Mouse (Mus musculus): ENCODE data around the gene 1700003E16Rik. TPM values are rescaled to one million over a fixed set of nuclear protein-coding genes. Genes with fewer than 3 reads are reported as not detected.

The 1700003E16Rik gene
- polyA plus RNA-seq, 1 experiment = not detected

DNA sequence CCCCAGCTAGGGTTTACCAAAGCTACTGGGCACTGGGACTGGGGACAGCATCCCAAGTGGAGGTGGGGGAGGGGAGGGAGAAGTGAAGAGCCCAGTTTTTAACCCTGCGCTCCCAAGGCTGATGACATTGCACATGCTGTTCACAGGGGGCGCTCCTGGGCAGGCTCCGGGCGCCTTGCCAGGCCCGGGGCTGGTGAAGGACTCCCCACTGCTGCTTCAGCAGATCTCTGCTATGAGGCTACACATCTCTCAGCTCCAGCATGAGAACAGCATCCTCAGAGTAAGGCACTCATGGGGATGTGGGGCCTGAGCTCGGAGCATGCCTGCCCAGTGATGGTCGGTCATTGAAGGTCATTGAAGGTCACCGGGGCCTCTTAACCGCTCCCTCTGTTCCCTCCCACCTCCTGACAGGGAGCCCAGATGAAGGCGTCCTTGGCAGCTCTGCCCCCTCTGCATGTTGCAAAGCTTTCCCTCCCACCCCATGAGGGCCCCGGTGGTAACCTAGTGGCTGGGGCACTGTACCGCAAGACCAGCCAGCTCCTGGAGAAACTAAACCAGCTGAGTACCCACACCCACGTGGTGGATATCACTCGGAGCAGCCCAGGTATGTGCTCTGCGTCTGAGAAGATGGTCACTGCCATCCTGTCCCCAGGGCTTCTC, 41.3 kb downstream of the 1700003E16Rik start:
- TF ChIP-seq POLR2A (IDR thresholded peaks at IDR 0.05; ENCODE audit: borderline replicate concordance, low read depth, low read length) (no peak), CTCF (IDR thresholded peaks at IDR 0.05; ENCODE audit: low read depth, low read length) (no peak)
- no peaks in the 10 kb centered on the region for H3K4me1 ChIP-seq (ENCODE audit: control insufficient read depth, insufficient read depth, low read length)
- no peak overlapping the region for H3K4me3 ChIP-seq (ENCODE audit: insufficient read depth, low read length)

DNA sequence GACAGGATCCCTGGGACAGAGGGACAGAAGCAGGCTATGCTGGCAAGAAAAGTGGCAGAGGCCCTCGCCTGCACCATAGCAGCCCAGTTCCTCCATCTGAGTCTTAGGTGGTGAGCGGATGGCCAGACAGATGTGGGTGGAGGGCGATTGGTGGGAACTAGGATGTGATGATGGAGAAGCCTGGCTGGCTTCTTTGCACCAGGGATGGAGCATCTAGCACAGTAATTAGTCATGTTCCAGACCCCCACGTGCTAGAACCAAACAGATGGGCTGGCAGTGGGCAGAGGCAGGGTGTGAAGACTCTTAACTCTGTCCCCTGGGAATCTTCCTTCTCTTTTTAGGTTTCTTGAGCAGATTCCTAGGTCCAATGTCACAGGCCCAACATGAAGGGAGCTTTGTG, 47.1 kb downstream of the 1700003E16Rik start:
- TF ChIP-seq POLR2A (IDR thresholded peaks at IDR 0.05; ENCODE audit: borderline replicate concordance, low read depth, low read length) = no peak
- no peak for TF ChIP-seq CTCF (IDR thresholded peaks at IDR 0.05; ENCODE audit: low read depth, low read length)
- H3K4me1 ChIP-seq (ENCODE audit: control insufficient read depth, insufficient read depth, low read length) = no peaks in the 10 kb centered on the region
- no peak overlapping the region for H3K4me3 ChIP-seq (ENCODE audit: insufficient read depth, low read length)
- H3K27ac ChIP-seq (ENCODE audit: insufficient read depth, low read depth, low read length) = no peak overlapping the region

More for the DNA sequence above, 41.3 kb downstream of the 1700003E16Rik start:
- H3K27ac ChIP-seq (ENCODE audit: insufficient read depth, low read depth, low read length) = no peak overlapping the region

DNA sequence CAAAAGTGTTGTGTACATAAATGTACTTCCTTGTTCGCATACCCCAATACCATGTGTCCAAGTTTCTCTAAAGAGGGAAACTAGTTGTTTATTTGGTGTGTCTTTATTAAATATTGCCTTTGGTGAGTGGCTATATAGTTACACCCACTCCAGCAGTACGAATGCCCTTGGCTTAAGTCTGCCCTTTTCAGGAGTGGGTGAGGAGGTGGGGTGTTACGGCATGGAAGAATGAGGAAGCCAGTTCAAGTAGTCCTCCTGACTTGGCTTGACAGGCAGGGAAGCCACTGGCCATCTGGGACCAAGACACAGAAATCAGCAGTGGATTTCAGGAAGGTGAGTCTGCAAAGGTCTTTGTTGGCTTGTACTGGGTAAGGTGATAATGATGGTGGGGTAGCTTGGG, 49.6 kb downstream of the 1700003E16Rik start:
- Histone ChIP-seq H3K4me1 (ENCODE audit: control insufficient read depth, insufficient read depth, low read length) (no peaks in the 10 kb centered on the region), H3K4me3 (ENCODE audit: insufficient read depth, low read length) (no peak overlapping the region), H3K27ac (ENCODE audit: insufficient read depth, low read depth, low read length) (no peak overlapping the region)
- TF ChIP-seq POLR2A (IDR thresholded peaks at IDR 0.05; ENCODE audit: borderline replicate concordance, low read depth, low read length) (no peak), CTCF (IDR thresholded peaks at IDR 0.05; ENCODE audit: low read depth, low read length) (no peak)

DNA sequence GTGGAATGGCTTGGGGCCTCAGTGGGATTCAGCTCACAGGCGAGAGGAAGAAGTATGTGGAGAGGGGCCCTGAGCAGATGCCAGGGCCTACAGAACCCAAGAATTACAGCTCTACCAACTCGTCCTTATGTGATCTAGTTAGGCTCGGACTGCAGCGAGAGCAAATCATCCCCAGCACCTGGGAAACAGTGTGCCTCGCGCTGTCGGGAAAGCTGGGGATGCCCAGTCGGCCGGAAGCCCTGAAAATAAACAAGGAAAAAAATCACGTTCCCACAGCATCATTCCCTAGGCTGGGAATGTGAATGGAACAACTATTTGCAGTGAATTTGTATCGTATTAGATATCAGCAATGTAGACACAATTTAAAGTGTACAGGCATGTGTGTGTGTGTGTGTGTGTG, 50.1 kb downstream of the 1700003E16Rik start:
- no peak overlapping the region for H3K4me3 ChIP-seq (ENCODE audit: insufficient read depth, low read length)
- H3K27ac ChIP-seq (ENCODE audit: insufficient read depth, low read depth, low read length) = no peak overlapping the region
- TF ChIP-seq POLR2A (IDR thresholded peaks at IDR 0.05; ENCODE audit: borderline replicate concordance, low read depth, low read length) (no peak), CTCF (IDR thresholded peaks at IDR 0.05; ENCODE audit: low read depth, low read length) (no peak)
- no peaks in the 10 kb centered on the region for H3K4me1 ChIP-seq (ENCODE audit: control insufficient read depth, insufficient read depth, low read length)

DNA sequence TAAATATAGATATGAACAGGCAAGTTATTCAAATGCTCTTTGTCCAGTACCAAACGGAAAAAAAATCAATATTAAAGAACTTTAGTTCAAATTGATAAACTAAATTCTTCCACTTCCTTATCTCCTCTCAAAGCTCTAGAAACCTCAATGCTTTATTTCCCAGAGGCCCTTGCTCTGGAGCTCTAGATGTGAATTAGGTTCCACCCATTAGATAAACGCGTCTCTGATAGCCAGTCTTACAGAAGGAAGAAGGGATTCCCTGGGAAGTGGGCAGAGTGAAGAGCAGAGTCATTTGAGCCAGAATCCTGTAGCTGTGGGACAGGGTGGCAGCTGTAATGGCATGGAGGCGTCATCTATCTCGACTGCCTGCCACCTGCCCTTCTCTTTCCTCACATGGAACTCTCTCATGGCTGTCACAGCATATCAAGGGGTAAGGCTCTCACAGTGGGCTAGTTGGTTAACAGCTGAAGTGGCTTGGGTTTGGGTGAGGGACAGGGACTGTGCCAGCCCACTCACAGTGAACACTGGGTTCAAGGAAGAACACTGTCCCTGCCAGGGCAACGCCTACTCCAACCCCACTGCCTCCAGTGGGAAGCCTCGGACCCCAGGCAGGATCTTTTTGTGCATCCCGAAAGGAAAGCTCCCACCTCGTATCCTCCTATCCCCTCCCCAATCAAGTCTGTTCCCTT, 51.3 kb downstream of the 1700003E16Rik start:
- H3K27ac ChIP-seq (ENCODE audit: insufficient read depth, low read depth, low read length) = no peak overlapping the region
- no peak overlapping the region for H3K4me3 ChIP-seq (ENCODE audit: insufficient read depth, low read length)
- TF ChIP-seq POLR2A (IDR thresholded peaks at IDR 0.05; ENCODE audit: borderline replicate concordance, low read depth, low read length) (no peak), CTCF (IDR thresholded peaks at IDR 0.05; ENCODE audit: low read depth, low read length) (no peak)
- no peaks in the 10 kb centered on the region for H3K4me1 ChIP-seq (ENCODE audit: control insufficient read depth, insufficient read depth, low read length)

DNA sequence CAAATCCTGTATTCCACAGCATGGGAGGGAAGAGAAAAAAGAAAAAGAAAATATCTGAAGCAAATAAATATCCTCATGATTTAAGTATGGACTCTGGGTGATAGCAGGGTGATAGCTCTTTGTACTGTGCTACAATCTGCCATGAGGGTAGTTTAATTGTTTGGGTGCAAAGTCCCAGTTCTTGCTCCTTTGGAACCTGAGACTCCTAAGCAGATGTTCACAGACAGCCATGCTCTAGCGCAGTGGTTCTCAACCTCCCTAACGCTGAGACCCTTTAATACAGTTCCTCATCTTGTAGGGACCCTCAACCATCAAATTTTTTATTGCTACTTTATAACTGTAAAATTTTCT, 51.8 kb downstream of the 1700003E16Rik start:
- H3K27ac ChIP-seq (ENCODE audit: insufficient read depth, low read depth, low read length) = no peak overlapping the region
- no peak overlapping the region for H3K4me3 ChIP-seq (ENCODE audit: insufficient read depth, low read length)
- no peaks in the 10 kb centered on the region for H3K4me1 ChIP-seq (ENCODE audit: control insufficient read depth, insufficient read depth, low read length)
- TF ChIP-seq CTCF (IDR thresholded peaks at IDR 0.05; ENCODE audit: low read depth, low read length) (no peak), POLR2A (IDR thresholded peaks at IDR 0.05; ENCODE audit: borderline replicate concordance, low read depth, low read length) (no peak)

DNA sequence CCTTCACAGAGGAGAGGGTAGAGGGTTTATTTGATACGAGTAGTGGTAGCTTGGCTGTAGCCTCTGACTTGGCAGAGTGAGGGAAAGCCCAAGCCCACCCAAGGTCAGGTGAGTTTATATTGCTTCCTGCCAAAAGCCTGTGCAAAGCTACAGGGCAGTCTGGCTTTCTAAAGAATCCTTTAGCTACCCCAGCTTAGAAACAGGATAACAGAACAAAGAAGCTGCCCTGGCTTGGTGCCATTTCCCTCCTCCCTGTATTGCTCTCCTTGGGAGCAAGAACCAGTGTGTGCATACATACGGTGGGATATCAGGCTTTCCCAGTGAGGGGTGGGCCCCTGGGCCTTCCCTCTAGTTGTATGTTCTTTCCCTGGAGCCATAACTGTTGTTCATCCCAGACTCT, 54.3 kb downstream of the 1700003E16Rik start:
- TF ChIP-seq CTCF (IDR thresholded peaks at IDR 0.05; ENCODE audit: low read depth, low read length) (no peak), POLR2A (IDR thresholded peaks at IDR 0.05; ENCODE audit: borderline replicate concordance, low read depth, low read length) (no peak)
- Histone ChIP-seq H3K27ac (ENCODE audit: insufficient read depth, low read depth, low read length) (no peak overlapping the region), H3K4me3 (ENCODE audit: insufficient read depth, low read length) (no peak overlapping the region), H3K4me1 (ENCODE audit: control insufficient read depth, insufficient read depth, low read length) (no peaks in the 10 kb centered on the region)

DNA sequence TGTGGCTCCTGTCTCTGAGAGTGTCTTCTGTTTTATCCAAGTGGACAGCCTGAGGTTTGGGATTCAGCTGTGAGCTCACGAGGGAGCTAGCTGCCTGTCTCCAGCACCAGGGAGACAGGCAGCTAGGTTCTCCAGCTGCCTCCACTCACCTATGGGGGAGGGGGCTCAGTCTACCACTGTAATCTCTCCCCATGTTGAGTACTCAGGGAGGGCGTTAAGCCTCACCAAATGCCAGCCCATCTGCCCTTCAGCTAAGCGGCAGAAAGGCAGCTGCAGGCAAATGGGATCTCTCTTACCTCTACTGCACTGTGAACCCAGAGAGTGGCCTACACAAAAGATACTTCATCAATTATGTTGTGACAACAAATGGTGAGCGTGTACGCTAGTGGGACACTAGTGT, 55.3 kb downstream of the 1700003E16Rik start:
- H3K4me3 ChIP-seq (ENCODE audit: insufficient read depth, low read length) = no peak overlapping the region
- no peak overlapping the region for H3K27ac ChIP-seq (ENCODE audit: insufficient read depth, low read depth, low read length)
- H3K4me1 ChIP-seq (ENCODE audit: control insufficient read depth, insufficient read depth, low read length) = no peaks in the 10 kb centered on the region
- TF ChIP-seq CTCF (IDR thresholded peaks at IDR 0.05; ENCODE audit: low read depth, low read length) = no peak
- TF ChIP-seq POLR2A (IDR thresholded peaks at IDR 0.05; ENCODE audit: borderline replicate concordance, low read depth, low read length) = no peak

Other genes with a start within 250 kb of the 1700003E16Rik start
- not detected in 2 replicates for gene Sema4f, start 216.6 kb upstream of the 1700003E16Rik start, polyA plus RNA-seq (2012; ENCODE audit: insufficient read depth, insufficient read length, missing spikeins)
- 2.4 and 7.0 TPM in 2 replicates for gene M1ap, start 209.5 kb upstream of the 1700003E16Rik start, polyA plus RNA-seq (2012; ENCODE audit: insufficient read depth, insufficient read length, missing spikeins)
- 69.9 and 72.0 TPM in 2 replicates for gene Dok1, start 122.9 kb upstream of the 1700003E16Rik start, polyA plus RNA-seq (2012; ENCODE audit: insufficient read depth, insufficient read length, missing spikeins)
- 18.8 and 21.2 TPM in 2 replicates for gene Loxl3, start 122.2 kb upstream of the 1700003E16Rik start, polyA plus RNA-seq (2012; ENCODE audit: insufficient read depth, insufficient read length, missing spikeins)
- 354 and 391 TPM in 2 replicates for gene Aup1, start 101.9 kb upstream of the 1700003E16Rik start, polyA plus RNA-seq (2012; ENCODE audit: insufficient read depth, insufficient read length, missing spikeins)
- 90.8 and 108 TPM in 2 replicates for gene Htra2, start 101.1 kb upstream of the 1700003E16Rik start, polyA plus RNA-seq (2012; ENCODE audit: insufficient read depth, insufficient read length, missing spikeins)
- 0.83 and 1.6 TPM in 2 replicates for gene Dqx1, start 98.6 kb upstream of the 1700003E16Rik start, polyA plus RNA-seq (2012; ENCODE audit: insufficient read depth, insufficient read length, missing spikeins)
- not detected in 2 replicates for gene Tlx2, start 86.1 kb upstream of the 1700003E16Rik start, polyA plus RNA-seq (2012; ENCODE audit: insufficient read depth, insufficient read length, missing spikeins)
- 31.0 and 37.0 TPM in 2 replicates for gene Pcgf1, start 78.5 kb upstream of the 1700003E16Rik start, polyA plus RNA-seq (2012; ENCODE audit: insufficient read depth, insufficient read length, missing spikeins)
- gene Lbx2, start 70.0 kb upstream of the 1700003E16Rik start, polyA plus RNA-seq (2012; ENCODE audit: insufficient read depth, insufficient read length, missing spikeins) = 0.78 TPM in 1 of 2 replicates, not detected in the other
- 3.2 and 6.1 TPM in 2 replicates for gene Ccdc142, start 54.8 kb upstream of the 1700003E16Rik start, polyA plus RNA-seq (2012; ENCODE audit: insufficient read depth, insufficient read length, missing spikeins)
- 5.5 and 6.1 TPM in 2 replicates for gene Gm42688, start 54.8 kb upstream of the 1700003E16Rik start, polyA plus RNA-seq (2012; ENCODE audit: insufficient read depth, insufficient read length, missing spikeins)
- 26.5 and 26.9 TPM in 2 replicates for gene Mrpl53, start 47.4 kb upstream of the 1700003E16Rik start, polyA plus RNA-seq (2012; ENCODE audit: insufficient read depth, insufficient read length, missing spikeins)
- gene Mogs, start 40.9 kb upstream of the 1700003E16Rik start, polyA plus RNA-seq (2012; ENCODE audit: insufficient read depth, insufficient read length, missing spikeins) = 16.1 and 17.1 TPM in 2 replicates
- gene Wbp1, start 34.8 kb upstream of the 1700003E16Rik start, polyA plus RNA-seq (2012; ENCODE audit: insufficient read depth, insufficient read length, missing spikeins) = 20.3 and 27.1 TPM in 2 replicates
- gene Ino80b, start 31.0 kb upstream of the 1700003E16Rik start, polyA plus RNA-seq (2012; ENCODE audit: insufficient read depth, insufficient read length, missing spikeins) = 25.1 and 26.8 TPM in 2 replicates
- 1.4 and 1.8 TPM in 2 replicates for gene Rtkn, start 20.9 kb upstream of the 1700003E16Rik start, polyA plus RNA-seq (2012; ENCODE audit: insufficient read depth, insufficient read length, missing spikeins)
- gene Wdr54, start within 50 bp of the 1700003E16Rik start, polyA plus RNA-seq (2012; ENCODE audit: insufficient read depth, insufficient read length, missing spikeins) = 1.5 and 3.5 TPM in 2 replicates
- gene Dctn1, start 9.5 kb downstream of the 1700003E16Rik start, polyA plus RNA-seq (2012; ENCODE audit: insufficient read depth, insufficient read length, missing spikeins) = 87.2 and 98.2 TPM in 2 replicates
- gene Slc4a5, start 63.4 kb downstream of the 1700003E16Rik start, polyA plus RNA-seq (2012; ENCODE audit: insufficient read depth, insufficient read length, missing spikeins) = 0.55 TPM in 1 of 2 replicates, not detected in the other
- 21.1 and 28.1 TPM in 2 replicates for gene Mthfd2, start 169.5 kb downstream of the 1700003E16Rik start, polyA plus RNA-seq (2012; ENCODE audit: insufficient read depth, insufficient read length, missing spikeins)
- 166 and 182 TPM in 2 replicates for gene Mob1a, start 169.6 kb downstream of the 1700003E16Rik start, polyA plus RNA-seq (2012; ENCODE audit: insufficient read depth, insufficient read length, missing spikeins)
- 24.8 and 35.7 TPM in 2 replicates for gene Bola3, start 192.7 kb downstream of the 1700003E16Rik start, polyA plus RNA-seq (2012; ENCODE audit: insufficient read depth, insufficient read length, missing spikeins)

Data from bone marrow macrophage, adult 2 months (primary cell).